Mouse (Mus musculus) kidney, embryonic 16.5 days (tissue): ENCODE measurements around the gene Tmem19. TPM values are rescaled to one million over a fixed set of nuclear protein-coding genes. Genes with fewer than 3 reads are reported as not detected.

Experiments used
- ATAC-seq: fragments of 200-750 bp; cut with Nextera tagmentation; 2 replicates; pipeline ENCODE4 v1.8.0; 2017; ENCODE audit warnings: moderate TSS enrichment; ENCODE audit not compliant: low FRiP score, low TSS enrichment
- H3K27ac ChIP-seq: fragments of 300-500 bp; sonication (generic); 2 replicates; pipeline ENCODE4 v1.5.1; 2014; ENCODE audit warnings: low read length
- H3K27me3 ChIP-seq: fragments of 300-500 bp; sonication (generic); 2 replicates; pipeline ENCODE4 v1.6.1; 2014; ENCODE audit warnings: low read length, control low read depth, mixed read lengths; ENCODE audit not compliant: insufficient read depth
- H3K36me3 ChIP-seq: fragments of 300-500 bp; sonication (generic); 2 replicates; pipeline ENCODE4 v1.6.1; 2014; ENCODE audit warnings: low read length, control low read depth, mixed read lengths; ENCODE audit not compliant: insufficient read depth
- H3K4me1 ChIP-seq: fragments of 300-500 bp; sonication (generic); 2 replicates; pipeline ENCODE4 v1.6.1; 2014; ENCODE audit warnings: low read length, control low read depth, mixed read lengths; ENCODE audit not compliant: insufficient read depth
- H3K4me2 ChIP-seq: fragments of 300-500 bp; sonication (generic); replicated peaks from 2 replicates; pipeline ENCODE4 v1.6.1; 2014; ENCODE audit warnings: low read depth, low read length
- H3K4me3 ChIP-seq: fragments of 300-500 bp; sonication (generic); 2 replicates; pipeline ENCODE4 v1.5.1; 2014; ENCODE audit warnings: mild to moderate bottlenecking, low read length
- H3K9ac ChIP-seq: fragments of 300-500 bp; sonication (generic); replicated peaks from 2 replicates; pipeline ENCODE4 v1.6.1; 2014; ENCODE audit warnings: low read length
- H3K9me3 ChIP-seq: fragments of 300-500 bp; sonication (generic); 2 replicates; pipeline ENCODE4 v1.6.1; 2016; ENCODE audit warnings: low read length, control low read depth
- WGBS: fragments of 180-500 bp; shearing (Covaris S2); extraction: QIAGEN DNeasy Blood & Tissue Kit; methylation state at CpG from one replicate; pipeline ENCODE4 v1.1.7; 2014; 5-methylcytosine and 5-hydroxymethylcytosine counted together
- polyA plus RNA-seq: library from polyadenylated mRNA; unstranded; fragments of >200 nt; fragmentation: Nextera tagmentation; extraction: Ambion mirVana; gene quantifications from 2 replicates; pipeline ENCODE4 v1.2.1, GENCODE M21; 2015

The Tmem19 gene
- polyA plus RNA-seq, 1 experiment from 2014 or later: 44.3 TPM

GRCm38 (mm10) chr10:115314287-115314581 lies 48.1 kb downstream of the Tmem19 start:
- peak overlapping the region; percentile 73 for H3K4me2 ChIP-seq
- 7% methylated on average over 6 of the region's 6 CpGs for WGBS
- H3K27me3 ChIP-seq: no peaks in the 10 kb centered on the region
- no peaks in the 10 kb centered on the region for H3K9me3 ChIP-seq
- no peaks in the 10 kb centered on the region for H3K36me3 ChIP-seq
- H3K27ac ChIP-seq: peak overlapping the region; percentile 94; the same call in 1 of the 2 replicates
- H3K4me1 ChIP-seq: peaks cover 45% of the 10 kb centered on the region
- peak overlapping the region; percentile 99 for H3K4me3 ChIP-seq
- ATAC-seq: no peak
- H3K9ac ChIP-seq: peak overlapping the region; percentile 99

DNA sequence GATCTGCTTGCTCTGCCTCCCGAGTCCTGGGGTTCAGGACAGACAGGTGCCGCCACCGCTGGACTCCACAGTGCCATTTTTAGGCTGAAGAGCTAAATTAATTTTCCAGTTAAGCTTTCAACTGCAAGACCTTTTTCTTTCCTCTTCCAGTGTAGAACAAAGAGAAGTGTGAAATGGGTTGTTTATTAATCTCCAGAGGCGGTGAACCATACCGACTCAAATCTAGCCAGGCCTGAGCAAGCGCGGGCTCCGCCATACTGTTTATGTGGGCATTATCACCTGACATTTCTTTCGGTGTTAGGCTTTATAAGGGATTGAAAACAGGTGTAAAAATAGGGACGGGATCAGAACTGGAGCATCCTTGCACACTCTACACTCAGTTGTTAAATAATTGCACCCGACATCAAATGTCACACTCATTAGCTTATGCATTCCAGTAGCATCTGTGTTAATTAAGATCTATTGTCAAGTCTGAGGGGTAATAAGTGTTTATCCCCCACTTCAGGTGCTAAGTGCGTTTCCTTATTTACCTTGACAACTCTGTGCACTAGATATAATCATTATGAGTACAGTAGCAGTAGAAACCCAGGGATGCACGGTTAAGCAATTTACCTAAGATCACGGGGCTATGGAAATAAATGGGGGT lies 48.5 kb downstream of the Tmem19 start:
- peak overlapping the region; percentile 99 for H3K4me3 ChIP-seq
- H3K36me3 ChIP-seq: no peaks in the 10 kb centered on the region
- no peaks in the 10 kb centered on the region for H3K9me3 ChIP-seq
- H3K27me3 ChIP-seq: no peaks in the 10 kb centered on the region
- H3K27ac ChIP-seq: peak overlapping the region; percentile 90
- ATAC-seq: peak; percentile 29; the same call in 1 of the 2 replicates
- peaks cover 45% of the 10 kb centered on the region for H3K4me1 ChIP-seq
- peak overlapping the region; percentile 73 for H3K4me2 ChIP-seq
- 53% methylated on average over 14 of the region's 14 CpGs for WGBS
- peak overlapping the region; percentile 99 for H3K9ac ChIP-seq

- Histone ChIP-seq H3K9me3 (no peaks in the 10 kb centered on the region), H3K27ac (peak overlapping the region; percentile 90), H3K9ac (peak overlapping the region; percentile 59), H3K4me1 (peaks cover 51% of the 10 kb centered on the region), H3K36me3 (no peaks in the 10 kb centered on the region), H3K4me2 (peak overlapping the region; percentile 73), H3K4me3 (peak overlapping the region; percentile 99), H3K27me3 (no peaks in the 10 kb centered on the region)
- 15% methylated on average over 3 of the region's 3 CpGs for WGBS
- ATAC-seq: peak; percentile 52
These were observed 49.6 kb downstream of the Tmem19 start for GRCm38 (mm10) chr10:115312732-115313131.

- Histone ChIP-seq H3K9ac (peak overlapping the region; percentile 59; the same call in 1 of the 2 replicates), H3K4me1 (peaks cover 51% of the 10 kb centered on the region), H3K27me3 (no peaks in the 10 kb centered on the region), H3K4me2 (peak overlapping the region; percentile 73), H3K36me3 (no peaks in the 10 kb centered on the region), H3K4me3 (peak overlapping the region; percentile 99), H3K27ac (peak overlapping the region; percentile 90; the same call in 1 of the 2 replicates), H3K9me3 (no peaks in the 10 kb centered on the region)
- no peak for ATAC-seq
- 68% methylated on average over 5 of the region's 5 CpGs for WGBS
These were observed 50.1 kb downstream of the Tmem19 start for GRCm38 (mm10) chr10:115312194-115312593.

DNA sequence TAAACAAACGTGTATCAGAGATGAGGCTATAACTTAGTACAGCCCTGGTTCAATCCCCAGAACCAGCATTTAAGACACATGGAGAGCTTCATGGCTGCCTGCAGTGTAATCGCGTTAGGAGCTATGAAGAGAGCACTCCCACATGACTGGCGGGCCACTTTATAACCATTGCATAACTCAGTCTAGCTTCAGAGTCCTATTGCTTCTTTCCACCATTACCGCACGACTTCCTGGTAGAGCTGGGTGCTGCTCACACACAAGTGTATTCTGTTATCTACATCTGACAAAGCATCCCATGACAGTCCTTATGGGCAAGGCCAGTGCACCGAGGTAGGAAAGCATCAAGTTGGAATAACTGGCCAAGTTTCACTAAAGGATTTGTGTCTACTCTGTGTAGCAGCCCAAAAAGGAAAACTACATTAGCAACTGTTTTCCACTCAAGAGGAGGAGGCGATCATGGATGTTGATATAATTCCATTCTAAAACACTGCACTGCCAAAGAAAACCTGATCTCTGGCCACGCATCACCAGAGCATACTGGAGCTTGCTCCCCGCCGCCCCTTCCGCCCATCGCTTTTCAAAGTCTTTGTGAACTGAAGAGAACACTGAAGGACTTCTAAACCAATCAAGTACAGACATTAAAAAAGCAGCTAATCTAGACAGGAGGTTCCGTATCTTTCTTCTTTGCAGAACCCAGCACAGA lies 50.9 kb downstream of the Tmem19 start:
- Histone ChIP-seq H3K4me1 (peaks cover 51% of the 10 kb centered on the region), H3K4me3 (no peak overlapping the region), H3K27me3 (no peaks in the 10 kb centered on the region), H3K27ac (no peak overlapping the region), H3K9me3 (no peaks in the 10 kb centered on the region), H3K36me3 (no peaks in the 10 kb centered on the region), H3K4me2 (no peak overlapping the region), H3K9ac (no peak overlapping the region)
- 68% methylated on average over 14 of the region's 14 CpGs for WGBS
- no peak for ATAC-seq

- H3K9ac ChIP-seq: no peak overlapping the region
- H3K36me3 ChIP-seq: no peaks in the 10 kb centered on the region; the same call in 1 of the 2 replicates
- H3K4me3 ChIP-seq: no peak overlapping the region
- WGBS: 88% methylated on average over 4 of the region's 4 CpGs
- no peaks in the 10 kb centered on the region for H3K27me3 ChIP-seq
- peaks cover 49% of the 10 kb centered on the region for H3K4me1 ChIP-seq
- H3K9me3 ChIP-seq: no peaks in the 10 kb centered on the region
- H3K4me2 ChIP-seq: no peak overlapping the region
- ATAC-seq: no peak
- no peak overlapping the region for H3K27ac ChIP-seq
These were observed 53.1 kb downstream of the Tmem19 start for GRCm38 (mm10) chr10:115309191-115309590.

DNA sequence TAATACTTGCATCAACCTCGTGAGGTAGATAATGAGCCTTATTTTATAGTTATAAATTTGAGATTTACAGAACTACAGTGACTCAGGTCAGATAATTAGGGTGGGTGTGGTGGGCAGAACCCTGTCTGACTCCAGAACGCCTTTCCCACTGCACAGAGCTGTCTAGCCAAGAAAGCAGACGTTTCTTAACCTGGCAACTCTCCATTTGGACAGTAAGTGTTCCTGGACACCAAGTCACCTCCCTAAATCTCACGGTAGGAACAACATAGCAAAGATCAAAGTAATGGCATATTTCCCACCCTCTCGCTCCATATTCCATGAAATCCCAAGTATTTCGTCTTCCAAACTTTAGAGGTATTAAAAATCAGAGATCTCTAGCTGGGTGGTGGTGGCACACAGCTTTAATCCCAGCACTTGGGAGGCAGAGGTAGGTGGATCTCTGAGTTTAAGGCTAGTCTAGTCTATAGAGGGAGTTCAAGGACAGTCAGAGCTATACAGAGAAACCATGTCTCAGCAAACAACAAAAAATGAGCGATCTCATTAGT lies 54.9 kb downstream of the Tmem19 start:
- Histone ChIP-seq H3K27ac (no peak overlapping the region), H3K4me2 (no peak overlapping the region), H3K9me3 (peaks cover 5% of the 10 kb centered on the region), H3K27me3 (no peaks in the 10 kb centered on the region), H3K4me3 (no peak overlapping the region), H3K36me3 (peaks cover 6% of the 10 kb centered on the region; the same call in 1 of the 2 replicates), H3K4me1 (peaks cover 31% of the 10 kb centered on the region), H3K9ac (no peak overlapping the region)
- 77% methylated on average over 7 of the region's 7 CpGs for WGBS
- ATAC-seq: no peak

- Histone ChIP-seq H3K4me2 (no peak overlapping the region), H3K4me3 (no peak overlapping the region), H3K36me3 (peaks cover 30% of the 10 kb centered on the region), H3K9me3 (peaks cover 2% of the 10 kb centered on the region), H3K9ac (no peak overlapping the region), H3K27me3 (no peaks in the 10 kb centered on the region), H3K27ac (no peak overlapping the region), H3K4me1 (no peaks in the 10 kb centered on the region)
- no peak for ATAC-seq
- 93% methylated on average over 4 of the region's 4 CpGs for WGBS
These were observed 63.6 kb downstream of the Tmem19 start for GRCm38 (mm10) chr10:115298683-115299082.

DNA sequence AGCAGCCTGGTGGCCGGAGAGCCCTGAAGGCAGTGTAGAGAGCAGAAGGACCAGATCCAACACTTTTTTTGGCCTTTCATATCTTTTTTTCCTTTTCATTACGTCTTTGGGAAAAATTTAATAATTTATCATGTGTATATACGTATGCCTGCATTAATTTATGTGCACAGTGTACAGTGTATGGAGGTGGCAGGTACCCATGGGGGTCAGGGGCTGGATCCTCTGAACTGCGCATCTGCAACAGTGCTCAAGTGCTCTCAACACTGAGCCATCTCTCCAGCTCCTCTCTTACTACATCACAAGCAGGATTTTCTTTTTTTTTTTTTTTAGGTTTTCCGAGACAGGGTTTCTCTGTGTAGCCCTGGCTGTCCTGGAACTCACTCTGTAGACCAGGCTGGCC lies 64.7 kb downstream of the Tmem19 start:
- Histone ChIP-seq H3K9me3 (no peaks in the 10 kb centered on the region), H3K9ac (no peak overlapping the region), H3K36me3 (peaks cover 37% of the 10 kb centered on the region), H3K4me1 (no peaks in the 10 kb centered on the region), H3K4me3 (no peak overlapping the region), H3K4me2 (no peak overlapping the region), H3K27me3 (no peaks in the 10 kb centered on the region), H3K27ac (no peak overlapping the region)
- no peak for ATAC-seq
- WGBS: 95% methylated on average over 5 of the region's 5 CpGs

DNA sequence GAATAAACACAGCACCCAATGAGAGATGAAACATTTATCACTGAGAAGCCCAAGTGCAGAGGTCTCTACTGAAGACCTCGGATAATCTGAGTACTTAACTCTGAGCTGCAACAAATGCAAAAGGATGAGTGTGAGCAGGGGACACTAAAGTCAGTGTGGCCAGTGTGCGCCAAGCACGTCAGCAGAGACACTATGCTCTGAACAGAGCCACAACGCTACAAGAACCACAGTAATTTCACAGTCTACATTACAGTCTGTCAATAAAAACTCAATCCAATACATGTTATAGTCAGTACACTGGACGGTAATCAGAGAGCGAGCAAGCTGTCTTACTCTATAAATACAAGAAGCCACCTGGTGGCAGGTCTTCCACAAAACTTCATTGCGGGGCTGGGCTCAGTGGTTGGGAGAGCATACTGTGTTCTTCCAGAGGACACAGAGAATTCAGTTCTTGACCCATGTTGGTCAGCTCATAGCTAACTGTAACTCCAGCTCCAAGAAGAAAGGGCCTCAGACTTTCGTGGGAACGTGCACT lies 65.8 kb downstream of the Tmem19 start:
- H3K27me3 ChIP-seq: no peaks in the 10 kb centered on the region
- no peak overlapping the region for H3K27ac ChIP-seq
- H3K9me3 ChIP-seq: no peaks in the 10 kb centered on the region
- 80% methylated on average over 9 of the region's 9 CpGs for WGBS
- no peak for ATAC-seq
- no peak overlapping the region for H3K9ac ChIP-seq
- H3K4me3 ChIP-seq: no peak overlapping the region
- no peaks in the 10 kb centered on the region for H3K4me1 ChIP-seq
- no peak overlapping the region for H3K4me2 ChIP-seq
- H3K36me3 ChIP-seq: peaks cover 40% of the 10 kb centered on the region
